Mouse (Mus musculus): ENCODE results near the gene Pold1. TPM values are rescaled to one million over a fixed set of nuclear protein-coding genes. Genes with fewer than 3 reads are reported as not detected.

Pold1 gene
- polyA plus RNA-seq, 1 experiment: 38.4 TPM

GRCm38 (mm10) chr7:44547041-44547440 lies 1.6 kb downstream of the Pold1 start:
- TF ChIP-seq CTCF (IDR thresholded peaks at IDR 0.05; ENCODE audit: borderline replicate concordance, extremely low read depth, insufficient read depth, insufficient read length) (no peak), POLR2A (IDR thresholded peaks at IDR 0.05; ENCODE audit: borderline replicate concordance, extremely low read depth, insufficient read depth, insufficient read length, poor library complexity, severe bottlenecking) (no peak)
- DNase-seq (ENCODE audit: low read depth): no peak

GRCm38 (mm10) chr7:44546274-44546673 lies 2.4 kb downstream of the Pold1 start:
- no peak for DNase-seq (ENCODE audit: low read depth)
- no peak for TF ChIP-seq CTCF (IDR thresholded peaks at IDR 0.05; ENCODE audit: borderline replicate concordance, extremely low read depth, insufficient read depth, insufficient read length)
- TF ChIP-seq POLR2A (IDR thresholded peaks at IDR 0.05; ENCODE audit: borderline replicate concordance, extremely low read depth, insufficient read depth, insufficient read length, poor library complexity, severe bottlenecking): no peak

GRCm38 (mm10) chr7:44543071-44543470 lies 5.6 kb downstream of the Pold1 start:
- no peak for DNase-seq (ENCODE audit: low read depth)
- no peak for TF ChIP-seq POLR2A (IDR thresholded peaks at IDR 0.05; ENCODE audit: borderline replicate concordance, extremely low read depth, insufficient read depth, insufficient read length, poor library complexity, severe bottlenecking)
- no peak for TF ChIP-seq CTCF (IDR thresholded peaks at IDR 0.05; ENCODE audit: borderline replicate concordance, extremely low read depth, insufficient read depth, insufficient read length)

GRCm38 (mm10) chr7:44542555-44542954 lies 6.1 kb downstream of the Pold1 start:
- DNase-seq (ENCODE audit: low read depth): no peak
- TF ChIP-seq POLR2A (IDR thresholded peaks at IDR 0.05; ENCODE audit: borderline replicate concordance, extremely low read depth, insufficient read depth, insufficient read length, poor library complexity, severe bottlenecking) (no peak), CTCF (IDR thresholded peaks at IDR 0.05; ENCODE audit: borderline replicate concordance, extremely low read depth, insufficient read depth, insufficient read length) (no peak)

- no peak for DNase-seq (ENCODE audit: low read depth)
- no peak for TF ChIP-seq POLR2A (IDR thresholded peaks at IDR 0.05; ENCODE audit: borderline replicate concordance, extremely low read depth, insufficient read depth, insufficient read length, poor library complexity, severe bottlenecking)
- no peak for TF ChIP-seq CTCF (IDR thresholded peaks at IDR 0.05; ENCODE audit: borderline replicate concordance, extremely low read depth, insufficient read depth, insufficient read length)
Measured at GRCm38 (mm10) chr7:44538756-44539624, 9.7 kb downstream of the Pold1 start.

GRCm38 (mm10) chr7:44537496-44537895 lies 11.2 kb downstream of the Pold1 start:
- DNase-seq (ENCODE audit: low read depth): no peak
- TF ChIP-seq POLR2A (IDR thresholded peaks at IDR 0.05; ENCODE audit: borderline replicate concordance, extremely low read depth, insufficient read depth, insufficient read length, poor library complexity, severe bottlenecking) (no peak), CTCF (IDR thresholded peaks at IDR 0.05; ENCODE audit: borderline replicate concordance, extremely low read depth, insufficient read depth, insufficient read length) (no peak)

GRCm38 (mm10) chr7:44537009-44537408 lies 11.6 kb downstream of the Pold1 start:
- DNase-seq (ENCODE audit: low read depth): no peak
- TF ChIP-seq POLR2A (IDR thresholded peaks at IDR 0.05; ENCODE audit: borderline replicate concordance, extremely low read depth, insufficient read depth, insufficient read length, poor library complexity, severe bottlenecking) (no peak), CTCF (IDR thresholded peaks at IDR 0.05; ENCODE audit: borderline replicate concordance, extremely low read depth, insufficient read depth, insufficient read length) (no peak)

- TF ChIP-seq CTCF (IDR thresholded peaks at IDR 0.05; ENCODE audit: borderline replicate concordance, extremely low read depth, insufficient read depth, insufficient read length): no peak
- TF ChIP-seq POLR2A (IDR thresholded peaks at IDR 0.05; ENCODE audit: borderline replicate concordance, extremely low read depth, insufficient read depth, insufficient read length, poor library complexity, severe bottlenecking): no peak
- peak; percentile 19 for DNase-seq (ENCODE audit: low read depth)
Measured at GRCm38 (mm10) chr7:44536590-44536968, 12.1 kb downstream of the Pold1 start.

GRCm38 (mm10) chr7:44535657-44536589 lies 12.7 kb downstream of the Pold1 start:
- no peak for TF ChIP-seq POLR2A (IDR thresholded peaks at IDR 0.05; ENCODE audit: borderline replicate concordance, extremely low read depth, insufficient read depth, insufficient read length, poor library complexity, severe bottlenecking)
- TF ChIP-seq CTCF (IDR thresholded peaks at IDR 0.05; ENCODE audit: borderline replicate concordance, extremely low read depth, insufficient read depth, insufficient read length): no peak
- no peak for DNase-seq (ENCODE audit: low read depth)

- no peak for DNase-seq (ENCODE audit: low read depth)
Measured at GRCm38 (mm10) chr7:44534656-44535441, 13.8 kb downstream of the Pold1 start.

More at GRCm38 (mm10) chr7:44534656-44535441, 13.8 kb downstream of the Pold1 start:
- no peak for TF ChIP-seq POLR2A (IDR thresholded peaks at IDR 0.05; ENCODE audit: borderline replicate concordance, extremely low read depth, insufficient read depth, insufficient read length, poor library complexity, severe bottlenecking)
- TF ChIP-seq CTCF (IDR thresholded peaks at IDR 0.05; ENCODE audit: borderline replicate concordance, extremely low read depth, insufficient read depth, insufficient read length): no peak
